Mouse (Mus musculus): ENCODE data around the gene Mcm8. TPM values are rescaled to one million over a fixed set of nuclear protein-coding genes. Genes with fewer than 3 reads are reported as not detected.

Gene Mcm8
- total and polyA plus RNA-seq, 3 experiments: 21.9 to 25.1 TPM; not detected in 1

DNA sequence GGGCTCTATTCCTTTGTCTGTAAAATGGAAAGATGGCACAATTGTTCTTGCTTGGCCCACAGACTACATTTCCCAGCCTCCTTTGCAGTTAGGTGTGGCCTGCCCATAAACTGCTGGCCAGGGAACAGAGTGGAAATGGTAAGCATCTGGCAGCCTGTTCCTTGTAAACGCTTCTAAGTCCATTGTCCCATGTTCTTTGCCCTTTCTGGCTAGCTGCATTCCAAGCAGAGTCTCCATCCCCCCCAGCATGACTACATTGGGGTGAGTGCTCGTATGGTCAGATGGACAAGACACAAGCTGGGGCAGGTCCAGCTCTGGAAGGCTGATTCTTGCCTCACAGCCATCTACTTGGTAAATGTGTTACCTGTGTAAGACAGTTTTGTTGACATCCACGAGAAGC is 55.7 kb downstream of the Mcm8 start:
- no peaks in the 10 kb centered on the region for H3K9me3 ChIP-seq (replicated peaks; ENCODE audit: insufficient read depth, low read length)
- H3K9ac ChIP-seq (ENCODE audit: control insufficient read depth, low read depth, low read length, poor library complexity, severe bottlenecking): no peak overlapping the region
- H3K4me1 ChIP-seq (ENCODE audit: control insufficient read depth in 1 of 2, insufficient read depth in 2 of 2, low read length in 2 of 2): no peaks in the 10 kb centered on the region
- H3K27ac ChIP-seq (ENCODE audit: control insufficient read depth, low read depth, low read length): no peak overlapping the region
- no peaks in the 10 kb centered on the region for H3K36me3 ChIP-seq (ENCODE audit: control insufficient read depth in 1 of 2, insufficient read depth in 2 of 2, low read length in 2 of 2)
- H3K27me3 ChIP-seq (ENCODE audit: control insufficient read depth in 1 of 2, insufficient read depth in 2 of 2, low read length in 2 of 2): no peaks in the 10 kb centered on the region
- TF ChIP-seq HCFC1 (IDR thresholded peaks at IDR 0.05; ENCODE audit: low read depth, low read length) (peak; percentile 73), GATA1 (IDR thresholded peaks at IDR 0.05; ENCODE audit: low read depth, low read length) (no peak)
- DNase-seq (ENCODE audit: low read depth, low spot score): no peak
- H3K79me2 ChIP-seq (ENCODE audit: control insufficient read depth, insufficient read depth, low read length, poor library complexity): no peaks in the 10 kb centered on the region
- no peak overlapping the region for H3K4me3 ChIP-seq (ENCODE audit: control insufficient read depth in 1 of 2, insufficient read depth in 1 of 2, low read depth in 2 of 2, low read length in 2 of 2)

DNA sequence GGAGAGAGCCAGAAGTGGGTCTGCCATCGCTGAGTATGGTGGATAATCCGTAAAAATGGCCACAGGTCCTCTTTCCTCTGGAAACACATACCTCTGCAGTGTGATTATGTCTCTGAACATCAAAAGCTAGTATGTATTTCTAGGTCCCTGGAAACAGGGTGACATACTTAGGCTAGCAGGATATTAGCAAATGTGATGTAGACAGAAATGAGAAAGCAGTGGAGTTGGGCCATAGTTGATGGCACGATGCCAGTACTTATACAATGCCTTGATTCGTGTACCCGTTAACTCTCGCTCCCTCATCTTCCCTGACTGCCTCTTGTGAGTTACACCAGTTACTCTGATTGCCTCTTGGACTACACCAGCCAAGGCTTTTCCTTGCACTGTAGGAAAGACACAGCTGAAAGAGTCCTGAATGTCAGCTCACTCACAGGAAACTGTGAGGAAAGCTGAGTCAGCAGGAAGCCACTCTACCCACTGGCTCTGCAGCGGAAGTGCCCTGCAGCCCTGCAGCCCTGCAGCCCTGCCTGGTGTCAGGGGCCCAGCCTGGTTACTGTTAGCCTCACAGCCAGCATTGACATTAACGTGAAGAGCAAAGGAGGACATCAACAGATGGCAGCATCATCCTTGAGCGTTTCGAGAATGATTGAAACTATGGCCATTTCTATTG is 57.9 kb downstream of the Mcm8 start:
- H3K9ac ChIP-seq (ENCODE audit: control insufficient read depth, low read depth, low read length, poor library complexity, severe bottlenecking): no peak overlapping the region
- H3K4me1 ChIP-seq (ENCODE audit: control insufficient read depth in 1 of 2, insufficient read depth in 2 of 2, low read length in 2 of 2): no peaks in the 10 kb centered on the region
- H3K36me3 ChIP-seq (ENCODE audit: control insufficient read depth in 1 of 2, insufficient read depth in 2 of 2, low read length in 2 of 2): no peaks in the 10 kb centered on the region
- no peak for DNase-seq (ENCODE audit: low read depth, low spot score)
- H3K9me3 ChIP-seq (replicated peaks; ENCODE audit: insufficient read depth, low read length): no peaks in the 10 kb centered on the region
- no peaks in the 10 kb centered on the region for H3K27me3 ChIP-seq (ENCODE audit: control insufficient read depth in 1 of 2, insufficient read depth in 2 of 2, low read length in 2 of 2)
- no peak overlapping the region for H3K27ac ChIP-seq (ENCODE audit: control insufficient read depth, low read depth, low read length)
- H3K4me3 ChIP-seq (ENCODE audit: control insufficient read depth in 1 of 2, insufficient read depth in 1 of 2, low read depth in 2 of 2, low read length in 2 of 2): no peak overlapping the region
- TF ChIP-seq MEF2A (IDR thresholded peaks at IDR 0.05; ENCODE audit: extremely low read depth, insufficient replicate concordance, low read depth, low read length, poor library complexity, severe bottlenecking) (no peak), RCOR1 (IDR thresholded peaks at IDR 0.05; ENCODE audit: low read depth, low read length) (no peak), POLR2AphosphoS2 (IDR thresholded peaks at IDR 0.05; ENCODE audit: low read length) (no peak), USF2 (IDR thresholded peaks at IDR 0.05; ENCODE audit: borderline replicate concordance in 1 of 2, insufficient read depth in 1 of 2, low read depth in 1 of 2, low read length in 2 of 2) (no peak), GABPA (IDR thresholded peaks at IDR 0.05; ENCODE audit: low read depth, low read length) (no peak), POLR2A (IDR thresholded peaks at IDR 0.05; ENCODE audit: control insufficient read depth in 1 of 2, insufficient read depth in 1 of 2, low read depth in 1 of 2, low read length in 2 of 2, poor library complexity in 1 of 2) (no peak), MAZ (IDR thresholded peaks at IDR 0.05; ENCODE audit: low read depth, low read length) (no peak), RAD21 (IDR thresholded peaks at IDR 0.05; ENCODE audit: low read depth, low read length) (no peak), UBTF (IDR thresholded peaks at IDR 0.05; ENCODE audit: borderline replicate concordance, insufficient read depth, low read depth, low read length) (no peak), GATA1 (IDR thresholded peaks at IDR 0.05; ENCODE audit: low read depth, low read length) (no peak), TBP (IDR thresholded peaks at IDR 0.05; ENCODE audit: low read depth, low read length) (no peak), E2F4 (IDR thresholded peaks at IDR 0.05; ENCODE audit: borderline replicate concordance, low read depth, low read length) (no peak), CHD2 (IDR thresholded peaks at IDR 0.05; ENCODE audit: low read length) (no peak), CTCF (IDR thresholded peaks at IDR 0.05 in 2 of 3, conservative IDR thresholded peaks at IDR 0.05 in 1 of 3; ENCODE audit: control insufficient read depth in 1 of 3, insufficient read depth in 1 of 3, low read depth in 2 of 3, low read length in 3 of 3, poor library complexity in 1 of 3, severe bottlenecking in 1 of 3) (no peak), EP300 (IDR thresholded peaks at IDR 0.05; ENCODE audit: low read depth in 1 of 2, low read length in 2 of 2) (no peak), ELF1 (IDR thresholded peaks at IDR 0.05; ENCODE audit: low read depth, low read length) (no peak), KAT2A (conservative IDR thresholded peaks at IDR 0.05; ENCODE audit: low read depth, low read length) (no peak), MYC (IDR thresholded peaks at IDR 0.05; ENCODE audit: low read depth, low read length) (no peak)
- no peaks in the 10 kb centered on the region for H3K79me2 ChIP-seq (ENCODE audit: control insufficient read depth, insufficient read depth, low read length, poor library complexity)
